Mouse (Mus musculus) heart, adult 2 months (tissue): Measurements from ENCODE around the gene Anapc7. TPM values are rescaled to one million over a fixed set of nuclear protein-coding genes. Genes with fewer than 3 reads are reported as not detected.
A peak's percentile ranks its signal among the peaks of the same experiment; 100 is the strongest.
"Not testable (repeated sequence)": the region's sequence is repeated elsewhere in the genome, so short reads cannot be mapped to it uniquely, and the experiment has no call there.

Experiments used
- DNase-seq, 2 experiments: peaks; one replicate each; pipeline ENCODE4 v3.0.0; 2021
- H3K27ac ChIP-seq: fragments of 200-600 bp; 2 replicates; pipeline ENCODE4 v1.8.1; 2022
- H3K27me3 ChIP-seq: fragments of 200-500 bp; 2 replicates; pipeline ENCODE4 v1.6.1; 2012; ENCODE audit warnings: mild to moderate bottlenecking, low read length, inconsistent platforms, mixed read lengths; ENCODE audit not compliant: control insufficient read depth, insufficient read depth
- H3K36me3 ChIP-seq: fragments of 200-500 bp; 2 replicates; pipeline ENCODE4 v1.6.1; 2012; ENCODE audit warnings: low read length, inconsistent platforms; ENCODE audit not compliant: control insufficient read depth, insufficient read depth
- H3K4me1 ChIP-seq: fragments of 200-500 bp; 2 replicates; pipeline ENCODE4 v1.6.1; 2011; ENCODE audit warnings: low read length; ENCODE audit not compliant: control insufficient read depth, insufficient read depth
- H3K4me3 ChIP-seq: fragments of 200-600 bp; 2 replicates; pipeline ENCODE4 v1.8.1; 2022
- H3K79me2 ChIP-seq: fragments of 200-500 bp; replicated peaks from 2 replicates; pipeline ENCODE4 v1.6.1; 2012; ENCODE audit warnings: mild to moderate bottlenecking, inconsistent platforms, low read length, moderate library complexity, mixed read lengths; ENCODE audit not compliant: control insufficient read depth, insufficient read depth
- H3K9ac ChIP-seq: fragments of 200-500 bp; 2 replicates; pipeline ENCODE4 v1.6.1; 2012; ENCODE audit warnings: low read depth, mild to moderate bottlenecking, control low read depth, inconsistent platforms, low read length, mixed read lengths
- CTCF ChIP-seq: fragments of 200-600 bp; IDR thresholded peaks from 2 replicates; pipeline ENCODE4 v1.8.1; 2022; ENCODE audit warnings: antibody characterized with exemption, mild to moderate bottlenecking, moderate library complexity
- EP300 ChIP-seq: fragments of 200-500 bp; IDR thresholded peaks from 2 replicates; pipeline ENCODE4 v1.6.1; 2011; ENCODE audit warnings: low read depth, low read length, control low read depth; ENCODE audit not compliant: insufficient read depth
- POLR2A ChIP-seq: fragments of 200-500 bp; IDR thresholded peaks from 2 replicates; pipeline ENCODE4 v1.6.1; 2011; ENCODE audit warnings: mild to moderate bottlenecking, low read depth, low read length, control low read depth; ENCODE audit not compliant: insufficient read depth
- WGBS: fragments of 180-500 bp; shearing (Covaris S2); methylation state at CpG from one replicate; pipeline ENCODE4 v1.1.7; 2018; 5-methylcytosine and 5-hydroxymethylcytosine counted together
- intact Hi-C: fragments of 180-260 bp; cut with DNase I; formaldehyde crosslinking; loops from one replicate; pipeline ENCODE4 v1.15.1; 2025
- polyA plus RNA-seq: library from polyadenylated mRNA; depleted of rRNA; stranded (reverse); fragments of >200 nt; gene quantifications from 2 replicates; pipeline ENCODE4 v1.2.3, GENCODE M21; 2012
- total RNA-seq, 2 experiments: library from RNA; stranded (reverse); gene quantifications; 2 replicates each; pipeline ENCODE4 v1.2.3; 2021

The Anapc7 gene
- total and polyA plus RNA-seq, 3 experiments = 23.2 to 27.1 (median 25.9) TPM

GRCm38 (mm10) chr5:122454442-122454841, 32.9 kb downstream of the Anapc7 start:
- WGBS = 76% methylated on average over 4 of the region's 4 CpGs
- TF ChIP-seq POLR2A (peak; percentile 40; the same call in 1 of the 2 replicates), EP300 (peak; percentile 89), CTCF (no peak)
- Histone ChIP-seq H3K36me3 (peaks cover 23% of the 10 kb centered on the region), H3K4me1 (no peaks in the 10 kb centered on the region), H3K79me2 (no peaks in the 10 kb centered on the region), H3K9ac (no peak overlapping the region), H3K27ac (no peak overlapping the region), H3K4me3 (no peak overlapping the region), H3K27me3 (no peaks in the 10 kb centered on the region)
- intact Hi-C loops = loop anchor here (5.0 kb wide), 1 partner anchor 52 kb away; no protein-coding TSS in a partner anchor
- DNase-seq = no peak

GRCm38 (mm10) chr5:122454883-122455282, 33.4 kb downstream of the Anapc7 start:
- Histone ChIP-seq H3K4me1 (peaks cover 1% of the 10 kb centered on the region; the same call in 1 of the 2 replicates), H3K36me3 (peaks cover 28% of the 10 kb centered on the region), H3K27ac (no peak overlapping the region), H3K79me2 (no peaks in the 10 kb centered on the region), H3K4me3 (no peak overlapping the region), H3K27me3 (no peaks in the 10 kb centered on the region), H3K9ac (0 out of 2 replicates have a peak overlapping the region, but pooled peaks have one; percentile 15)
- intact Hi-C loops = loop anchor here (5.0 kb wide), 1 partner anchor 53 kb away; no protein-coding TSS in a partner anchor
- no peak for DNase-seq
- WGBS = 74% methylated on average over 3 of the region's 3 CpGs
- TF ChIP-seq POLR2A (peak; percentile 45; the same call in 1 of the 2 replicates), CTCF (no peak), EP300 (peak; percentile 69)

- H3K9ac ChIP-seq = no peak overlapping the region
- 67% methylated on average over 3 of the region's 3 CpGs for WGBS
- no peak overlapping the region for H3K27ac ChIP-seq
- H3K4me1 ChIP-seq = peaks cover 3% of the 10 kb centered on the region; the same call in 1 of the 2 replicates
- no peak overlapping the region for H3K4me3 ChIP-seq
- no peak for DNase-seq
- intact Hi-C loops = no loop called here
- no peak for TF ChIP-seq CTCF
- TF ChIP-seq EP300 = no peak
- no peak; the same call in none of the 2 replicates for TF ChIP-seq POLR2A
- no peaks in the 10 kb centered on the region for H3K27me3 ChIP-seq
- H3K36me3 ChIP-seq = peaks cover 33% of the 10 kb centered on the region
- H3K79me2 ChIP-seq = no peaks in the 10 kb centered on the region
Observed at GRCm38 (mm10) chr5:122455584-122455983, 34.1 kb downstream of the Anapc7 start.

- H3K4me3 ChIP-seq, DNase-seq, H3K79me2 ChIP-seq, H3K27ac ChIP-seq, H3K9ac ChIP-seq, H3K27me3 ChIP-seq, intact Hi-C loops, H3K4me1 ChIP-seq: not testable (repeated sequence)
- TF ChIP-seq EP300 = peak; percentile 61; the same call in 1 of the 2 replicates
- TF ChIP-seq CTCF = peak; percentile 37
- WGBS = 58% methylated on average over 9 of the region's 9 CpGs
- peaks cover 40% of the 10 kb centered on the region for H3K36me3 ChIP-seq
Observed at GRCm38 (mm10) chr5:122457054-122457453, 35.6 kb downstream of the Anapc7 start.

GRCm38 (mm10) chr5:122458066-122458465, 36.6 kb downstream of the Anapc7 start:
- Histone ChIP-seq H3K27me3 (no peaks in the 10 kb centered on the region), H3K79me2 (no peaks in the 10 kb centered on the region), H3K27ac (no peak overlapping the region), H3K9ac (no peak overlapping the region), H3K4me3 (no peak overlapping the region), H3K4me1 (peaks cover 3% of the 10 kb centered on the region; the same call in 1 of the 2 replicates), H3K36me3 (peaks cover 49% of the 10 kb centered on the region)
- 45% methylated on average over 4 of the region's 4 CpGs for WGBS
- intact Hi-C loops = no loop called here
- no peak for TF ChIP-seq EP300
- DNase-seq = no peak

GRCm38 (mm10) chr5:122459335-122459734, 37.8 kb downstream of the Anapc7 start:
- H3K4me3 ChIP-seq = no peak overlapping the region
- no peak for DNase-seq
- intact Hi-C loops = no loop called here
- 76% methylated on average over 5 of the region's 5 CpGs for WGBS
- H3K79me2 ChIP-seq = no peaks in the 10 kb centered on the region
- no peak overlapping the region for H3K9ac ChIP-seq
- TF ChIP-seq CTCF (no peak), EP300 (0 out of 2 replicates have a peak, but pooled peaks have one; percentile 38)
- peaks cover 3% of the 10 kb centered on the region; the same call in 1 of the 2 replicates for H3K4me1 ChIP-seq
- no peaks in the 10 kb centered on the region for H3K27me3 ChIP-seq
- H3K27ac ChIP-seq = no peak overlapping the region
- peaks cover 48% of the 10 kb centered on the region for H3K36me3 ChIP-seq
